Mouse (Mus musculus) kidney, adult 11 months (tissue): Measurements from ENCODE around the gene Snrpd3.
"Not testable (repeated sequence)": the region's sequence is repeated elsewhere in the genome, so short reads cannot be mapped to it uniquely, and the experiment has no call there.

ENCODE experiments used
- DNase-seq: peaks from one replicate; pipeline ENCODE4 v3.0.0; 2022

Snrpd3 gene

DNA sequence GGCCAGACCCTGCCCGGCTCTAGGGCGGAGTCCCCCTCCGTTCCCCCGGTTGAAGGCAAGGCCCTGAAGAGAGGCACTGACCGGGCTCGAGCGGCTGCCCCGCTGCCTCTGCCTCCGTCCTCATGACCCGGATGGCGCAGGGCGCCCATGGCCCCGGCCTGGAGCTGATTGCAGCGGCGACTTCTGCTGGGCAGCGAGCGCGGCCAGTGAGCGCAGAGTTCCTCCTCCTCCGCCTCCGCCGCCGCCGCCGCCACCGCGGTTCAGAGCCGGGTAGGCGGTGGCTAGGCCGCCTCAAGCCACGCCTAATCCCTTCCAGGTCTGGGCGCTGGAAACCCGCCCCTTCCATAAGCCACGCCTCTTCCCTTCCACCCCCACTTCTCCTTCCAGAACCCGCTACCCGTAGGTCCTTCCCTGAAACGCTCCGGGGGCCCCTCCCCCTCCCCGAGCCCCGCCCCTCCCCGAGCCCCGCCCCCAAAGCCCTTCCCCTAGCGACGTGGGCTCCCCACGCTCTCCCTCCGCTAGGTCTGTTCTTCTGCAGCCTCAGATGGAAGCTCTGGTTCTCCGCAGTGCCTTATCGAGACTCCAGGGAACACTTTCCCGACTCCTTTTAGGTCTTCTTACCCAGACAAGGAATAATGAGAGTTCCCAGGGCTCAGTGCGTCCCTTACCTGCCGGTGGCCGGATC lies at the start of gene Snrpd3:
TSS of gene Snrpd3 (plus strand) at position 479 of the 685 bp plus-strand sequence.
- DNase-seq: peak; percentile 95

GRCm38 (mm10) chr10:75473411-75473810 lies 43.9 kb upstream of the Snrpd3 start:
- no peak for DNase-seq

DNA sequence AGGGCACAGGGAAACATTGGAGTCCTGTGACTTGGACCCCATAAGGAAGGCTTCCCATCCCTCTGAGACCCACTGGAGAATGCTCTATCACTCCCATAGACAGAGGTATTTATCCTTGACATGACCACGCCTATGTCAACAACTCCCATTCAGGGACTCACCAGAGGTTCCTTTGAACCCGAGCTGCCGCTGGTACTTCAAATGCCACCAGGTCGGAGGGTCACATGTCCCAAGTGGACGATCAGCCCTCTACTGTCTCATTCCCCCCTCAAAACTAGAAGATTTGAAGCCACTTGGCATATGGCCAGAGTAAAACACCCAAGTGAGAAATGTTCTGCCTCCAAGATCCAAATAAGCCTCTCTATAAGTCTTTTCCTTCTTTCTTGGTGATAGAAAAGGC lies 42.8 kb upstream of the Snrpd3 start:
- DNase-seq: no peak

DNA sequence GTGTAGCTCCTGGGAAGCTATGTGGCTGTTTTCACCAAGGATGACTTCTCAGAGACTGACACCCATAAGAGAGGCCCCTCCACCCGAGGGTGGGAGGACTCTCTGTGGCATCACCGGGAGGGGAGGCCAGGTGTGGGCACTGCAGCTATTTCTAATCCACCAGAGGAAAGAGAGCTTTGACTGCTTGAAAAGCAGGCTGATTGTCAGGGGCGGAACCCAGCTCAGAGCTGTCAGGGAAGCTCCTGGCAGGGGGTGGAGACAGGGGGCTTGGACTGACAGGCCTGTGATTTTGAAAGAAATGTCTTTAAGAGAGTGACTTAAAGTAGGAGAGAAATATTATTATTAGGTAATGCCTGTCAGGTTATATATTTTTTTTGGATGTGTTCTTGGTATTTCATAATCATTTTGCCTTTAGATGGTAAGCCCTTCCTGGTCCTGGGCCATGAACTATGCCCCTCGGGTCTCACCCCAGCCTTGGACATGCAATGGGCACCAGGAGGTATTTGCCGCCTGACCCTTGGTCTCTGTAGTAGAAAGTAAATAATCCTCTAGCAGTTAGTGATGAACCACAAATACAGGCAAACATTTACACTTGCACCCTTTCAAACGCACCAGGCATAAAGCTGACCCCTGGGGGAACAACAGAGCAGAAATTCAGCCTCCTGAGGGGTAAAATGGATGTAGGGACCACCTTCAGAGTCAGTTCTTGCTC lies 42.1 kb upstream of the Snrpd3 start:
- DNase-seq: not testable (repeated sequence)

GRCm38 (mm10) chr10:75477034-75477433 lies 40.3 kb upstream of the Snrpd3 start:
- no peak for DNase-seq

GRCm38 (mm10) chr10:75479955-75480354 lies 37.4 kb upstream of the Snrpd3 start:
- DNase-seq: no peak

DNA sequence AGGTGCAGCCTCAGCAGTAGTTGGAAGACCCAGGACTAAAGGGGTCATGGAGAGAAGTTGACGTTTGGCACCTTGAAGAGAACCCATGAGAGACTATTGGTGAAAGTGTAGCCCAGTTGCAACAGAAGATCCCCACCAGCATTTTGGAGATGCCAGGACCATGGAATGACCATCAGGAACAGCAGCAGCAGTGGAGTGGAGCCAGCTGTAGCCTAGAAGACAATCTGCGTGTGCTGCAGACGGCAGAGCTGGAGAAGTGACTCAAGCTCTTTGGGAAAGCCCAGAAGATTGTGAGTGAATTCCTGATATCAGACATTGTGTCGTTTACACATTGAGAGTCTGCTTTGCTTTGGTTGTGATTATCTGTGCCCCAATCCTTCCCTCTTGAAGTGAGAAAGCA lies 35.6 kb upstream of the Snrpd3 start:
- no peak for DNase-seq

GRCm38 (mm10) chr10:75482271-75482670 lies 35.1 kb upstream of the Snrpd3 start:
- DNase-seq: no peak

DNA sequence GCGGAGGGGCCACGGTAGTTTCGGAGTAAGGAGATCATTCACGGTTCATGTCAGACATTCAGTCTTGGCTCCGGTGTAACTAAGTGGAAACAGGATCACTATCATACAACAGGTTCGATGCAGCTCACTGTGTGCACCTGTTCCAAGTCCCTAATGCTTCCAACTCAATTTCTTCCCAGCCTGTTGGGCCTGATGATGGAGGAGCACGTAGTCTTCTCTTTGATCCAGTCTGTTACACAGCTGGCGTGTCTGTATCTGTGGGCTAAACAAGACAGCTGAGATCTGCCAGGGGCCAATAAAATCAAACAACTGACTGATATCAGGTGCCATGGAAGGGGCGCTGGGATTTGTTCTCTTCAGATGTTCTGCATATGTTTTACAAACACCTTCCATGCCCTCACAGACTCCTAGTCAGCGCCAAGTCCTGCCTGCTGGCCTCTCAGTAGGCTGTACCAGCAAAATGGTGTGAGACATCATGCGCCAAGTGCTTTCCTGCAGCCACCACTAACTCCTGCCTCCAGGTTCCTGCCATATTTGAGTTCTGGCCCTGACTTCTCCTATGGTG lies 34.4 kb upstream of the Snrpd3 start:
- DNase-seq: no peak

DNA sequence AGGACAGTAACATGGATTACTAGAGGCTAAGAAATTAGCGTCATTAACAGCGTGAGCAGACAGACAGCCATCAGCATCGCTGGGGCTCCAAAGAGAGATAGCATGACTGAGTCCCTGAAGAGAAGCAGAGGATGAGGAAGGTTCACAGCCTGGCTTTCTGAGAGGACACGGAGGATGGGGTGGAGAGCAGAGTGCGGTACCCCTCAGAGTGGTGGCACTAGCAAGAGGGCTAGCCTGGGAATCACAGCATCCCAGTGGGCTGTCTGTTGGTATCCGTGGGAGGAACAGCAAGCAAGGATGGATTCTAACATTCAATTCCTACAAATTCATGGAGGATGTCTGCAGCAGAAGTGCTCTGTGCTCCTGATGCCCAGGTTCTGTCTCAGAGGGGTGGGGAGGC lies 33.3 kb upstream of the Snrpd3 start:
- no peak for DNase-seq

- no peak for DNase-seq
Measured at GRCm38 (mm10) chr10:75484767-75485166, 32.6 kb upstream of the Snrpd3 start.

DNA sequence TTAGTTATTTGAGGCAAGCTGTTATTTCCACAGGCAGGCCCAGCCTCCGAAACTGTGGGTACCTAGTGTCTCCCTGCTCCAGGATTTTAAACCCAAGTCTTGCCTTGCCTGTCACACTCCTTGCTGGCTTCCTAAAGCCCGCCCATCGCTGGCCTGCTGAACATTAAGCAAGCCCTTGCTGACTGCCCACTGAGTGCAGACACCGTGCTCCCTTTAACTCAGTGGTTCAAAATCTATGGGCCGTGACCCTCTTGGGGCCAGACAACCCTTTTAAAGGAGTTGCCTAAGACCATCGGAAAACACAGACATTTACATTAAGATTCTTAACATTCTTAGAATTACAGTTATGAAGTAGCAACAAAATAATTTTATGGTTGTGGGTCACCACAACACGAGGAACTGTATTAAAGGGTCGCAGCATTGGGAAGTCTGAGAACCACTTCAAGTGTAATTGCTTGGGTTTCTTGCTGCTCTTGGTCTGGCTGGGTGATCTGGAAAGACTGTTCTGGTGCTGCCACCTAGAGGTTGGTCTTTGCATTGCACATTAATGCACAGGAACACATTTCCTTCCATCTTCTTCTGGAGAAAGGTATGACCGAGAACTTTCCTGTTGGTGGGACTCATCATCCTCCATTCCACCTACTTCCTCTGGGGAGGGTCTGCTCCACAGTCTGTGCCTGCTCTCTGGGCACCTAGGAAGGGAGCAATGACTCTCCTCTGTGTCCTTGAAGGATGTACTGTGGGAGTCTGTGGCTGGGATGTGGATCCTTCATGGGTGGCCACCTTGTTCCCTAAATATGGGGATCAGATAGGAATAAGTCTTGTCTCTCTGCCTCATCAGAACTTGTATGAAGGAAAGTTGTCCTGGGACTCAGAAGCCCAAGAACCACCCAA lies 31.0 kb upstream of the Snrpd3 start:
- peak; percentile 67 for DNase-seq

DNA sequence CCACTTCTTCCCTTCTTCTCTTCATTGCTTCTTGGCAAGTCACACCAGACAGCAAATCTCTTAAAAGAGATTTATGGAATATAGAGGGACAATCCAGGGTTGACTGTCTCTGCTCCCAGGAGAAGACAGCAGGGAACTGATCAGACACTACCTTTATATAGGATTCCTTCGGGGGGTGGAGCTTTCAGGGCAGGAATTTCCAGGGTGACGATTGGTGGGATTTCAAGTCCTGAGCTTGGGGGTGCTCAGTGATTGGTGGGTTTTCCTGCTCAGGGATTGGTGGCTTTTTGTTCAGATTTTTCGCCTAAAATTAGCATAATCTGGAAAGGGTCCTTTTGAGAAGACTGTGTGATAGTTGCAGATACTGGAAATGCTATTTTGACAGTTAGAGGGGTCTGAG lies 30.2 kb upstream of the Snrpd3 start:
- no peak for DNase-seq

- no peak for DNase-seq
Measured at GRCm38 (mm10) chr10:75489522-75489921, 27.8 kb upstream of the Snrpd3 start.

DNA sequence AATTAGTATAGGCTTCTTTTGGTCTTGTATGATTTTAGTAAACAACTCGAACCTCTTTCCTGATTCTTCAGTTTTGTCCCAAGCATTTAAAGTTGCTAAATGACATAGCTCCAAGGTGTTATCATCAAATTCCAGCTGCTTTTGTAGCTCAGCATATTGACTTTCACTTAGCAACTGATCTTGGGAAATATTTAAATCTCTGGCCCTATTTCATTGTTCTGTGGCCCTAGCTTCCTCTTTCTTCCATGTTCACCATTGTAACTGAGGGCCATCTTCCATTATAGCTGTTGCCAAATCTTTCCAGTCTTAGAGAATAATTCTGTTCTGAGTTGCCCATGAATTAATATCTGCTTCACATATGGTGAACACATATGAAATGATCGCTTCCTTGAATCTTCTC lies 26.6 kb upstream of the Snrpd3 start:
- DNase-seq: no peak

DNA sequence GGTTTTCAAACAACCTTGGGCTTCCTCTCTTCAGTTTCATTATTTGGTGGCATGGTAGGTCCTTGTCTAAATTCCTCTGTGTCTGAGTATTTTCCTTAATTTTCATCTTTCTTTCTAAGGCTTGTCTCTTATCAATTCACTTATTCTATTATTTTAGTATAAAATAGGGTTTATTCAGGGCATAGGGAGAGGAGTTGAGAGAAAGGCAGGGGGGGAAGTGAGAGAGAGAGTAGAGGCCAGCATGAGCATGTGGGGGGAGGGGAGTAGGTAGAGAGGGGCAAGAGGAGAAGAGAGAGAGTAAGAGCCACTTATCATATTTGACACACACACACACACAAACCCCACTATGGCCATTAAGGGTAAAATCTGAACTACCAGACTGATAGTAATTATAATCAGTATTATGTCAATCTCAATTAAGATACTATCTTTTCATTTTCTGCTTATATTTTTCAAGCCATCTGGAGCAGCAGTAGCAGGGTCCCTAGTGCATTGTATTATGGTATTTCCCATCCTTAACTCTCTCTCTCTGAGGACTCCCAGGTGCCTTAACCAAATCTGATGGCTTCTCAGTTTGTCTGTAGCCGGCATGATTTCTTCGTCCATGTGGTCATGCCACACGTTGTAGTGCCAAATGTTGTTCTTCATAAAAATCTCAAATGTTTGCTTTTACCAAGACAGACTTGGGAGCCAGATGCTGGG lies 26.0 kb upstream of the Snrpd3 start:
- DNase-seq: no peak

DNA sequence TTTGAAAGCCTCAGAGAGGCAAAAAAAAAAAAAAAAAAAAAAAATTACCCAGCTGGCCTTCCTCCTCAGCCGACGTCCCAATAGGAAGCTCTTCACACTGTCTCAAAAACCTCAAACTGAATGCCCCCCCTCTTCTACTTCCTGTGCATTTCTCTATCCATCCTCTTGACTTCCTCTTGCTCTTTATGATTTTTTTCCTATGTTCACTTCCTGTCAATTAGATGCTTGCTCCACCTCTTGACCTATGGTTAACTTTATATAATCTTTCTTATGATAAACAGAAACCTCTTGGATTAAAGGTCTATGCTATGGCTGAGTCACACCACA lies 25.5 kb upstream of the Snrpd3 start:
- no peak for DNase-seq

- DNase-seq: no peak
Measured at GRCm38 (mm10) chr10:75495304-75495703, 22.0 kb upstream of the Snrpd3 start.

DNA sequence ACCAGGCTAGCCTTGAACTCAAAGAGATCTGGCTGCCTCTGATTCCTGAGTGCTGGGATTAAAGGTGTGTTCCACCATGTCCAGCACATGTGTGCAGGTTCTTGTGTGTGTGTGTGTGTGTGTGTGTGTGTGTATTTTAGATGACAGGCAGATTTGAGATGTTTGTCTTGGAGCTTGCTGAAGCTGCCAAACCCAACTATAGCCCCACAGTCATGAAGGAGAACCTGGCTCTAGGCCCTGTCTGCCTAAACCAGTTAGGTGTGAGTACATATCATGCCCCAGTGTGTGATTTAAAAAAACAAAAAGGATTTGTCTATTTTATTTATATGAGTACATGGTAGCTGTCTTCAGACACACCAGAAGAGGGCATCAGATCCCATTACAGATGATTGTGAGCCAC lies 21.4 kb upstream of the Snrpd3 start:
- DNase-seq: no peak

- DNase-seq: not testable (repeated sequence)
Measured at GRCm38 (mm10) chr10:75499214-75499613, 18.1 kb upstream of the Snrpd3 start.

DNA sequence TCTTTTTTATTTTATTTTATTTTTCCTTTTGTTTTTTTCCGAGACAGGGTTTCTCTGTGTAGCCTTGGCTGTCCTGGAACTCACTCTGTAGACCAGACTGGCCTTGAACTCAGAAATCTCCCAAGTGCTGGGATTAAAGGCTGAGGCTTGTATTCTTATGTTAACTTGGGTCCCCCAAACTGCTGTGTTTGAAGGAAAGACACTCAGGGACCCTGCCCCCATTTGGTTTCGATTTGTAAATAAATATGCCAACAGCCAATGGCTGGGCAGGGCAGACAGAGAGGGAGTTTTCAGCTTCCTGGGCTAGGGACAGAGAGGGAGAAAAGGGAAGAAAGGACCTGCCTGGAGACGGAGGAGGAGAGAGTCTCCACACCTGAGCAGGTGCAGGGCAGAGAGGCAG lies 17.6 kb upstream of the Snrpd3 start:
- no peak for DNase-seq

DNA sequence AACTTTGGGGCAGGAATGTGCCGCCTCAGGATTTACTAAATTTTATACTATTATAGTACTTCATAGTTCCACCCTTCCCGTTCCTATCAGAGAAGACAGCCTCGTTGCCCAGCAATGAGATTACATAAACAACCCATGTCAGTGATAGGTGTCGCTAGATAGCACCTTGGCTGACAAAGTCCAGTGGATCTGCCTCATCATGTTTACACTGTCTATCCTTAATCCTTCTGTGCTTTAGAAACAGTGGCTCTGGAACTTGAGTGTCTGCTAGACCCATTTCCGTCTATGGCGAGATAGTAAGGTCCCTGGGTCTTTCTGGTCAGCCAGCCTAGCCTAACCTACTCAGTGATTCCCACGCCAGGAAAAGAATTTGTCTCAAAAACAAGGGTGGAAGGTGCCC lies 17.0 kb upstream of the Snrpd3 start:
- DNase-seq: no peak

DNA sequence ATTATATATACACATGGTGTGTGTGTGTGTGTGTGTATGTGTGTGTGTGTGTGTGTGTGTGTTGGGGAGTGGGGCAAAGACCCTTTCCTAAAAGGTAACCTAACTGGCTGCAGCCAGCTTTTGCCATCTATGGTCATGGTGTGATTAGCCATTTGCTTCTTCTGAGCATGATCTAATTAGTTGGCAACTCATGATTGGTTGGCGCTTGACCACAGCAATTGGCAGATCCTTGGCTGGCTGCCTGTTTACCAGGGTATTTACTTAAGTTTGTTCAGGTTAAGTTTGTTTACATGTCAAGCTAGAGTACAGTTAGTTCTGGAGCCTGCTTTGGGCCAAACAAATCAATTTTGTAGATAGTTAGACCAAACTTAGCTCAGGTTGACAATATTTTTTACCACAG lies 15.7 kb upstream of the Snrpd3 start:
- DNase-seq: no peak
